Mouse (Mus musculus) hematopoietic multipotent progenitor cell, adult 10-12 weeks (in vitro differentiated cells): ENCODE results near the gene Dusp18. TPM values are rescaled to one million over a fixed set of nuclear protein-coding genes. Genes with fewer than 3 reads are reported as not detected.

ENCODE experiments used
- polyA plus RNA-seq: library from polyadenylated mRNA; stranded (reverse); fragments of >175 nt; gene quantifications from 2 replicates; pipeline ENCODE4 v1.2.3, GENCODE M21; 2012; ENCODE audit warnings: low replicate concordance

Gene Dusp18
- polyA plus RNA-seq, result 0.04 and 0.18 TPM in 2 replicates

GRCm38 (mm10) chr11:3894406-3895281 lies at the start of gene Dusp18, which contains the start of gene 4921536K21Rik:
TSS of gene Dusp18 (plus strand) at chr11:3895240.
TSS of gene 4921536K21Rik (minus strand) at chr11:3895098.

GRCm38 (mm10) chr11:3863454-3864112 lies 31.5 kb upstream of the Dusp18 start, which contains the start of gene Osbp2:
TSS of gene Osbp2 (minus strand) at chr11:3863903.

GRCm38 (mm10) chr11:3914109-3914840 lies 19.2 kb downstream of the Dusp18 start, which contains the start of gene Slc35e4:
TSS of gene Slc35e4 (minus strand) at chr11:3914664.

GRCm38 (mm10) chr11:3931511-3932211 lies 36.6 kb downstream of the Dusp18 start, which contains the start of gene Tcn2:
TSS of gene Tcn2 (minus strand) at chr11:3932159.

Other genes with a start within 250 kb of the Dusp18 start
- 6.5 and 9.4 TPM in 2 replicates for gene Morc2a, start 246.0 kb upstream of the Dusp18 start, polyA plus RNA-seq
- 0.02 and 0.04 TPM in 2 replicates for gene Osbp2, start 31.3 kb upstream of the Dusp18 start, polyA plus RNA-seq
- 0.04 TPM in 1 of 2 replicates, not detected in the other for gene 4921536K21Rik, start 142 bp upstream of the Dusp18 start, polyA plus RNA-seq
- 3.6 and 10.2 TPM in 2 replicates for gene Slc35e4, start 19.4 kb downstream of the Dusp18 start, polyA plus RNA-seq
- 7.1 and 21.6 TPM in 2 replicates for gene Tcn2, start 36.9 kb downstream of the Dusp18 start, polyA plus RNA-seq
- gene Pes1, start 68.7 kb downstream of the Dusp18 start, polyA plus RNA-seq, result 10.4 and 33.7 TPM in 2 replicates
- gene 4930556J24Rik, start 81.5 kb downstream of the Dusp18 start, polyA plus RNA-seq, result not detected in 2 replicates
- not detected in 2 replicates for gene Gal3st1, start 88.4 kb downstream of the Dusp18 start, polyA plus RNA-seq
- not detected in 2 replicates for gene Sec14l4, start 136.2 kb downstream of the Dusp18 start, polyA plus RNA-seq
- gene Sec14l3, start 169.6 kb downstream of the Dusp18 start, polyA plus RNA-seq, result not detected in 2 replicates
- gene Mtfp1, start 200.2 kb downstream of the Dusp18 start, polyA plus RNA-seq, result 2.3 and 4.6 TPM in 2 replicates
- gene Sec14l2, start 228.2 kb downstream of the Dusp18 start, polyA plus RNA-seq, result 0.96 and 6.3 TPM in 2 replicates
- 26.9 and 39.5 TPM in 2 replicates for gene Rnf215, start 240.0 kb downstream of the Dusp18 start, polyA plus RNA-seq